Mouse (Mus musculus): ENCODE results near the gene Bnipl.

Gene Bnipl

GRCm38 (mm10) chr3:95280747-95281146 is 29.8 kb upstream of the Bnipl start:
- in situ Hi-C loops (cut with MboI, MseI): no loop called here

GRCm38 (mm10) chr3:95277149-95277551 is 26.2 kb upstream of the Bnipl start:
- in situ Hi-C loops (cut with MboI, MseI): no loop called here

- in situ Hi-C loops (cut with MboI, MseI): no loop called here
These were observed 25.5 kb upstream of the Bnipl start for GRCm38 (mm10) chr3:95276428-95276934.

GRCm38 (mm10) chr3:95275161-95275560 is 24.2 kb upstream of the Bnipl start:
- in situ Hi-C loops (cut with MboI, MseI): no loop called here

GRCm38 (mm10) chr3:95274453-95274852 is 23.5 kb upstream of the Bnipl start:
- in situ Hi-C loops (cut with MboI, MseI): no loop called here

GRCm38 (mm10) chr3:95273471-95273870 is 22.5 kb upstream of the Bnipl start:
- in situ Hi-C loops (cut with MboI, MseI): no loop called here

- in situ Hi-C loops (cut with MboI, MseI): no loop called here
These were observed 19.9 kb upstream of the Bnipl start for GRCm38 (mm10) chr3:95270766-95271364.

- in situ Hi-C loops (cut with MboI, MseI): no loop called here
These were observed 18.8 kb upstream of the Bnipl start for GRCm38 (mm10) chr3:95269789-95270188.

- in situ Hi-C loops (cut with MboI, MseI): no loop called here
These were observed 16.9 kb upstream of the Bnipl start for GRCm38 (mm10) chr3:95267855-95268254.

- in situ Hi-C loops (cut with MboI, MseI): no loop called here
These were observed 15.1 kb upstream of the Bnipl start for GRCm38 (mm10) chr3:95266052-95266451.

- in situ Hi-C loops (cut with MboI, MseI): no loop called here
These were observed 13.7 kb upstream of the Bnipl start for GRCm38 (mm10) chr3:95264724-95265123.

GRCm38 (mm10) chr3:95263089-95263739 is 12.2 kb upstream of the Bnipl start:
- in situ Hi-C loops (cut with MboI, MseI): no loop called here

- in situ Hi-C loops (cut with MboI, MseI): no loop called here
These were observed 11.0 kb upstream of the Bnipl start for GRCm38 (mm10) chr3:95261975-95262374.

GRCm38 (mm10) chr3:95256931-95257330 is 5.9 kb upstream of the Bnipl start:
- in situ Hi-C loops (cut with MboI, MseI): no loop called here

- in situ Hi-C loops (cut with MboI, MseI): no loop called here
These were observed 632 bp downstream of the Bnipl start for GRCm38 (mm10) chr3:95250361-95250760.

- in situ Hi-C loops (cut with MboI, MseI): no loop called here
These were observed 3.2 kb downstream of the Bnipl start for GRCm38 (mm10) chr3:95247660-95248336.

GRCm38 (mm10) chr3:95246465-95247231 is 4.3 kb downstream of the Bnipl start:
- in situ Hi-C loops (cut with MboI, MseI): no loop called here

- in situ Hi-C loops (cut with MboI, MseI): no loop called here
These were observed 7.9 kb downstream of the Bnipl start for GRCm38 (mm10) chr3:95243086-95243485.

- in situ Hi-C loops (cut with MboI, MseI): no loop called here
These were observed 9.5 kb downstream of the Bnipl start, which contains the start of gene Gm128 for GRCm38 (mm10) chr3:95241498-95241897. Gm128 (minus strand) TSS chr3:95241598.

- in situ Hi-C loops (cut with MboI, MseI): no loop called here
These were observed 10.1 kb downstream of the Bnipl start for GRCm38 (mm10) chr3:95240900-95241299.

- in situ Hi-C loops (cut with MboI, MseI): no loop called here
These were observed 11.0 kb downstream of the Bnipl start for GRCm38 (mm10) chr3:95239971-95240370.

GRCm38 (mm10) chr3:95239022-95239421 is 12.0 kb downstream of the Bnipl start:
- in situ Hi-C loops (cut with MboI, MseI): no loop called here
